Mouse (Mus musculus) lung, embryonic 14.5 days (tissue): ENCODE results near the gene Zcchc2. TPM values are rescaled to one million over a fixed set of nuclear protein-coding genes. Genes with fewer than 3 reads are reported as not detected.

Source experiments
- ATAC-seq: fragments of 200-750 bp; cut with Nextera tagmentation; 2 replicates; pipeline ENCODE4 v1.8.0; 2017; ENCODE audit warnings: mild to moderate bottlenecking, moderate TSS enrichment, moderate library complexity; ENCODE audit not compliant: insufficient read depth
- DNase-seq: peaks from one replicate; pipeline ENCODE4 v3.0.0-alpha.2; 2015
- H3K27ac ChIP-seq: fragments of 300-500 bp; sonication (generic); 2 replicates; pipeline ENCODE4 v1.5.1; 2014; ENCODE audit warnings: low read depth, mild to moderate bottlenecking, moderate library complexity
- H3K27me3 ChIP-seq: fragments of 300-500 bp; sonication (generic); 2 replicates; pipeline ENCODE4 v1.6.1; 2014; ENCODE audit warnings: low read length, control low read depth; ENCODE audit not compliant: insufficient read depth
- H3K36me3 ChIP-seq: fragments of 300-500 bp; sonication (generic); 2 replicates; pipeline ENCODE4 v1.6.1; 2014; ENCODE audit warnings: control low read depth; ENCODE audit not compliant: insufficient read depth
- H3K4me1 ChIP-seq: fragments of 300-500 bp; sonication (generic); 2 replicates; pipeline ENCODE4 v1.6.1; 2014; ENCODE audit warnings: antibody characterized with exemption, control low read depth; ENCODE audit not compliant: insufficient read depth
- H3K4me2 ChIP-seq: fragments of 300-500 bp; sonication (generic); 2 replicates; pipeline ENCODE4 v1.6.1; 2014; ENCODE audit warnings: mild to moderate bottlenecking
- H3K4me3 ChIP-seq: fragments of 300-500 bp; sonication (generic); 2 replicates; pipeline ENCODE4 v1.5.1; 2014; ENCODE audit warnings: low read depth, low read length
- H3K9ac ChIP-seq: fragments of 300-500 bp; sonication (generic); 2 replicates; pipeline ENCODE4 v1.6.1; 2014
- H3K9me3 ChIP-seq: fragments of 300-500 bp; sonication (generic); 2 replicates; pipeline ENCODE4 v1.6.1; 2016; ENCODE audit warnings: low read depth, low read length, control low read depth
- CTCF ChIP-seq: IDR thresholded peaks from 2 replicates; pipeline ENCODE4 v1.5.1; 2016; ENCODE audit warnings: antibody characterized with exemption, low read depth
- WGBS: fragments of 180-500 bp; shearing (Covaris S2); extraction: QIAGEN DNeasy Blood & Tissue Kit; methylation state at CpG from one replicate; pipeline ENCODE4 v1.1.7; 2014; 5-methylcytosine and 5-hydroxymethylcytosine counted together
- polyA plus RNA-seq: library from polyadenylated mRNA; unstranded; fragments of >200 nt; fragmentation: Nextera tagmentation; extraction: Ambion mirVana; gene quantifications from 2 replicates; pipeline ENCODE4 v1.2.1, GENCODE M21; 2014

The Zcchc2 gene
- polyA plus RNA-seq, 1 experiment from 2014 or later, result 3.2 TPM

GRCm38 (mm10) chr1:106036861-106037599, 46.8 kb downstream of the Zcchc2 start:
- Histone ChIP-seq H3K27ac (no peak overlapping the region), H3K4me3 (no peak overlapping the region), H3K9ac (no peak overlapping the region), H3K27me3 (no peaks in the 10 kb centered on the region), H3K4me1 (no peaks in the 10 kb centered on the region), H3K9me3 (no peaks in the 10 kb centered on the region), H3K4me2 (no peak overlapping the region), H3K36me3 (peaks cover 11% of the 10 kb centered on the region)
- TF ChIP-seq CTCF, result peak; percentile 79
- WGBS, result 59% methylated on average over 19 of the region's 19 CpGs
- ATAC-seq (peak; percentile 76; the same call in 1 of the 2 replicates), DNase-seq (peak; percentile 85)

- ATAC-seq, result no peak
- no peaks in the 10 kb centered on the region for H3K36me3 ChIP-seq
- no peaks in the 10 kb centered on the region for H3K27me3 ChIP-seq
- no peak overlapping the region for H3K27ac ChIP-seq
- no peak overlapping the region for H3K4me3 ChIP-seq
- WGBS, result 77% methylated on average over 6 of the region's 6 CpGs
- no peaks in the 10 kb centered on the region for H3K9me3 ChIP-seq
- peak; percentile 25 for DNase-seq
- no peaks in the 10 kb centered on the region for H3K4me1 ChIP-seq
- TF ChIP-seq CTCF, result no peak
- no peak overlapping the region for H3K9ac ChIP-seq
- no peak overlapping the region for H3K4me2 ChIP-seq
Observed at GRCm38 (mm10) chr1:106039326-106039725, 49.1 kb downstream of the Zcchc2 start.

- Histone ChIP-seq H3K27me3 (no peaks in the 10 kb centered on the region), H3K27ac (no peak overlapping the region), H3K4me1 (no peaks in the 10 kb centered on the region), H3K4me2 (no peak overlapping the region), H3K36me3 (no peaks in the 10 kb centered on the region), H3K4me3 (no peak overlapping the region), H3K9ac (no peak overlapping the region), H3K9me3 (no peaks in the 10 kb centered on the region)
- 91% methylated on average over 4 of the region's 4 CpGs for WGBS
- ATAC-seq, result no peak
- no peak for DNase-seq
- no peak for TF ChIP-seq CTCF
Observed at GRCm38 (mm10) chr1:106040271-106040670, 50.1 kb downstream of the Zcchc2 start.

- Histone ChIP-seq H3K27ac (no peak overlapping the region), H3K4me1 (no peaks in the 10 kb centered on the region), H3K4me2 (no peak overlapping the region), H3K9ac (no peak overlapping the region), H3K36me3 (no peaks in the 10 kb centered on the region), H3K9me3 (no peaks in the 10 kb centered on the region), H3K4me3 (no peak overlapping the region), H3K27me3 (no peaks in the 10 kb centered on the region)
- WGBS, result 85% methylated on average over 9 of the region's 9 CpGs
- DNase-seq, result no peak
- ATAC-seq, result no peak
- no peak for TF ChIP-seq CTCF
Observed at GRCm38 (mm10) chr1:106042221-106042620, 52.0 kb downstream of the Zcchc2 start.

- Histone ChIP-seq H3K9me3 (no peaks in the 10 kb centered on the region), H3K9ac (no peak overlapping the region), H3K4me1 (no peaks in the 10 kb centered on the region), H3K27me3 (no peaks in the 10 kb centered on the region), H3K4me3 (no peak overlapping the region), H3K27ac (no peak overlapping the region), H3K36me3 (no peaks in the 10 kb centered on the region), H3K4me2 (no peak overlapping the region)
- 62% methylated on average over 4 of the region's 4 CpGs for WGBS
- ATAC-seq, result peak; percentile 38; the same call in 1 of the 2 replicates
- DNase-seq, result peak; percentile 48
- no peak for TF ChIP-seq CTCF
Observed at GRCm38 (mm10) chr1:106043053-106043820, 53.0 kb downstream of the Zcchc2 start.

- no peak for DNase-seq
- 97% methylated on average over 6 of the region's 6 CpGs for WGBS
- no peak for ATAC-seq
- no peak for TF ChIP-seq CTCF
- H3K4me1 ChIP-seq, result no peaks in the 10 kb centered on the region
- H3K9me3 ChIP-seq, result no peaks in the 10 kb centered on the region
- no peak overlapping the region for H3K9ac ChIP-seq
- no peak overlapping the region for H3K4me3 ChIP-seq
- no peak overlapping the region for H3K27ac ChIP-seq
- H3K4me2 ChIP-seq, result no peak overlapping the region
- no peaks in the 10 kb centered on the region for H3K36me3 ChIP-seq
- H3K27me3 ChIP-seq, result no peaks in the 10 kb centered on the region
Observed at GRCm38 (mm10) chr1:106049036-106049435, 58.8 kb downstream of the Zcchc2 start.

GRCm38 (mm10) chr1:106054978-106055377, 64.8 kb downstream of the Zcchc2 start:
- no peak for DNase-seq
- Histone ChIP-seq H3K4me1 (no peaks in the 10 kb centered on the region), H3K4me3 (no peak overlapping the region), H3K9me3 (no peaks in the 10 kb centered on the region), H3K27me3 (no peaks in the 10 kb centered on the region), H3K9ac (no peak overlapping the region), H3K36me3 (no peaks in the 10 kb centered on the region), H3K27ac (no peak overlapping the region), H3K4me2 (no peak overlapping the region)
- WGBS, result 62% methylated on average over 6 of the region's 6 CpGs
- TF ChIP-seq CTCF, result no peak
- ATAC-seq, result no peak
